Mouse (Mus musculus) central nervous system, embryonic 18 days (tissue): ENCODE results near the gene Lsr. TPM values are rescaled to one million over a fixed set of nuclear protein-coding genes. Genes with fewer than 3 reads are reported as not detected.

ENCODE experiments used
- polyA plus RNA-seq: library from polyadenylated mRNA; depleted of rRNA; stranded (reverse); fragments of >200 nt; gene quantifications from 2 replicates; pipeline ENCODE4 v1.2.3, GENCODE M21; 2012; rRNA removed

The Lsr gene
- 15.1 and 19.2 TPM in 2 replicates for polyA plus RNA-seq

GRCm38 (mm10) chr7:30973251-30973500 is at the start of gene Lsr:
Lsr (minus strand) TSS chr7:30973464.

GRCm38 (mm10) chr7:30973501-30974289 is 431 bp upstream of the Lsr start, which contains the start of gene Fam187b:
Fam187b (plus strand) TSS chr7:30973790.

GRCm38 (mm10) chr7:30956756-30957366 is 16.4 kb downstream of the Lsr start, which contains the start of gene Usf2:
Usf2 (minus strand) TSS chr7:30956803.

GRCm38 (mm10) chr7:30943909-30944635 is 29.2 kb downstream of the Lsr start, which contains the start of gene Hamp:
Hamp (minus strand) TSS chr7:30944032.

GRCm38 (mm10) chr7:30924581-30924980 is 48.7 kb downstream of the Lsr start, which contains the start of gene Hamp2:
Hamp2 (minus strand) TSS chr7:30924681.

GRCm38 (mm10) chr7:30914732-30915131 is 58.5 kb downstream of the Lsr start, which contains the start of gene Mag:
Mag (minus strand) TSS chr7:30914873.

Other genes starting within 250 kb of the Lsr start
- 226 TPM in 2 replicates for gene Tmem147, start 243.9 kb downstream of the Lsr start, polyA plus RNA-seq
- gene Gapdhs, start 229.8 kb downstream of the Lsr start, polyA plus RNA-seq = 0.13 and 0.17 TPM in 2 replicates
- gene Sbsn, start 222.0 kb downstream of the Lsr start, polyA plus RNA-seq = 4.8 and 16.7 TPM in 2 replicates
- 4.2 and 71.6 TPM in 2 replicates for gene Dmkn, start 209.7 kb downstream of the Lsr start, polyA plus RNA-seq
- gene Krtdap, start 185.6 kb downstream of the Lsr start, polyA plus RNA-seq = 0.41 and 2.3 TPM in 2 replicates
- gene Ffar2, start 149.7 kb downstream of the Lsr start, polyA plus RNA-seq = 0.12 and 0.36 TPM in 2 replicates
- 0.04 TPM in 1 of 2 replicates, not detected in the other for gene Ffar3, start 117.3 kb downstream of the Lsr start, polyA plus RNA-seq
- not detected in 2 replicates for gene Ffar1, start 111.9 kb downstream of the Lsr start, polyA plus RNA-seq
- 0.05 and 0.28 TPM in 2 replicates for gene Cd22, start 93.1 kb downstream of the Lsr start, polyA plus RNA-seq
- gene Mag, start 58.6 kb downstream of the Lsr start, polyA plus RNA-seq = 2.1 and 3.7 TPM in 2 replicates
- gene Hamp2, start 48.8 kb downstream of the Lsr start, polyA plus RNA-seq = not detected in 2 replicates
- gene Hamp, start 29.4 kb downstream of the Lsr start, polyA plus RNA-seq = 0.30 TPM in 1 of 2 replicates, not detected in the other
- 151 and 162 TPM in 2 replicates for gene Usf2, start 16.7 kb downstream of the Lsr start, polyA plus RNA-seq
- 0.39 and 0.44 TPM in 2 replicates for gene Fam187b, start 326 bp upstream of the Lsr start, polyA plus RNA-seq
- gene Fxyd5, start 69.0 kb upstream of the Lsr start, polyA plus RNA-seq = 25.6 and 27.1 TPM in 2 replicates
- 181 and 192 TPM in 2 replicates for gene Fxyd7, start 78.0 kb upstream of the Lsr start, polyA plus RNA-seq
- 15.8 and 27.5 TPM in 2 replicates for gene Fxyd1, start 83.7 kb upstream of the Lsr start, polyA plus RNA-seq
- 1.1 and 2.0 TPM in 2 replicates for gene Lgi4, start 85.9 kb upstream of the Lsr start, polyA plus RNA-seq
- 0.12 and 1.5 TPM in 2 replicates for gene Fxyd3, start 103.2 kb upstream of the Lsr start, polyA plus RNA-seq
- 0.83 and 0.88 TPM in 2 replicates for gene Hpn, start 141.8 kb upstream of the Lsr start, polyA plus RNA-seq
- gene Scn1b, start 153.5 kb upstream of the Lsr start, polyA plus RNA-seq = 40.6 and 44.1 TPM in 2 replicates
- 407 and 430 TPM in 2 replicates for gene Gramd1a, start 182.4 kb upstream of the Lsr start, polyA plus RNA-seq